Mouse (Mus musculus) thymus, adult 2 months (tissue): ENCODE data around the gene Capn1. TPM values are rescaled to one million over a fixed set of nuclear protein-coding genes. Genes with fewer than 3 reads are reported as not detected.

Experiments
- DNase-seq: peaks from one replicate; pipeline ENCODE4 v3.0.0; 2021
- H3K27ac ChIP-seq: fragments of 200-500 bp; 2 replicates; pipeline ENCODE4 v1.5.1; 2012; ENCODE audit warnings: low read length, control low read depth; ENCODE audit not compliant: control insufficient read depth, insufficient read depth
- H3K27me3 ChIP-seq: fragments of 200-500 bp; 2 replicates; pipeline ENCODE4 v1.6.1; 2012; ENCODE audit warnings: mild to moderate bottlenecking, low read length, moderate library complexity, mixed read lengths; ENCODE audit not compliant: control insufficient read depth, insufficient read depth
- H3K36me3 ChIP-seq: fragments of 200-500 bp; 2 replicates; pipeline ENCODE4 v1.6.1; 2012; ENCODE audit warnings: mild to moderate bottlenecking, low read length, moderate library complexity; ENCODE audit not compliant: control insufficient read depth, insufficient read depth
- H3K4me1 ChIP-seq: fragments of 200-500 bp; replicated peaks from 2 replicates; pipeline ENCODE4 v1.6.1; 2012; ENCODE audit warnings: low read length; ENCODE audit not compliant: control insufficient read depth, insufficient read depth
- H3K4me3 ChIP-seq: fragments of 200-500 bp; 2 replicates; pipeline ENCODE4 v1.5.1; 2012; ENCODE audit warnings: mild to moderate bottlenecking, low read length, control low read depth, moderate library complexity; ENCODE audit not compliant: control insufficient read depth, insufficient read depth
- CTCF ChIP-seq: fragments of 200-500 bp; IDR thresholded peaks from 2 replicates; pipeline ENCODE4 v1.5.1; 2012; ENCODE audit warnings: mild to moderate bottlenecking, control low read depth, low read length, moderate library complexity, borderline replicate concordance; ENCODE audit not compliant: control insufficient read depth, poor library complexity, insufficient read depth; ENCODE audit errors: extremely low read depth
- POLR2A ChIP-seq: fragments of 200-500 bp; IDR thresholded peaks from 2 replicates; pipeline ENCODE4 v1.6.1; 2012; ENCODE audit warnings: mild to moderate bottlenecking, low read length, control low read depth, moderate library complexity; ENCODE audit not compliant: control insufficient read depth, poor library complexity, insufficient read depth; ENCODE audit errors: extremely low read depth
- WGBS: fragments of 180-500 bp; shearing (Covaris S2); methylation state at CpG from one replicate; pipeline ENCODE4 v1.1.7; 2018; 5-methylcytosine and 5-hydroxymethylcytosine counted together
- polyA plus RNA-seq: library from polyadenylated mRNA; depleted of rRNA; stranded (reverse); fragments of >200 nt; gene quantifications from 2 replicates; pipeline ENCODE4 v1.2.3, GENCODE M21; 2012

The Capn1 gene
- polyA plus RNA-seq, 1 experiment, result 101 TPM

GRCm38 (mm10) chr19:5955704-5956670 is 59.7 kb downstream of the Capn1 start:
- no peak overlapping the region for H3K27ac ChIP-seq

GRCm38 (mm10) chr19:5954936-5955335 is 60.8 kb downstream of the Capn1 start:
- 94% methylated on average over 10 of the region's 10 CpGs for WGBS
- no peak overlapping the region for H3K4me3 ChIP-seq
- no peak overlapping the region; the same call in 1 of the 2 replicates for H3K27ac ChIP-seq
- DNase-seq, result no peak
- H3K27me3 ChIP-seq, result no peaks in the 10 kb centered on the region
- H3K4me1 ChIP-seq, result no peaks in the 10 kb centered on the region
- peaks cover 30% of the 10 kb centered on the region for H3K36me3 ChIP-seq
- TF ChIP-seq POLR2A (no peak), CTCF (no peak)

More at GRCm38 (mm10) chr19:5955704-5956670, 59.7 kb downstream of the Capn1 start:
- TF ChIP-seq POLR2A (no peak), CTCF (no peak)
- 94% methylated on average over 28 of the region's 28 CpGs for WGBS
- H3K36me3 ChIP-seq, result peaks cover 24% of the 10 kb centered on the region
- DNase-seq, result no peak
- no peak overlapping the region for H3K4me3 ChIP-seq
- H3K4me1 ChIP-seq, result no peaks in the 10 kb centered on the region
- H3K27me3 ChIP-seq, result no peaks in the 10 kb centered on the region

- H3K27me3 ChIP-seq, result no peaks in the 10 kb centered on the region
- TF ChIP-seq CTCF (no peak), POLR2A (no peak)
- H3K27ac ChIP-seq, result no peak overlapping the region
- H3K36me3 ChIP-seq, result peaks cover 34% of the 10 kb centered on the region
- H3K4me3 ChIP-seq, result no peak overlapping the region
- no peak for DNase-seq
- H3K4me1 ChIP-seq, result no peaks in the 10 kb centered on the region
- WGBS, result 95% methylated on average over 22 of the region's 22 CpGs
These were observed 61.5 kb downstream of the Capn1 start for GRCm38 (mm10) chr19:5954031-5954710.

- H3K27me3 ChIP-seq, result no peaks in the 10 kb centered on the region
- H3K4me1 ChIP-seq, result no peaks in the 10 kb centered on the region
- no peak overlapping the region for H3K4me3 ChIP-seq
- no peak overlapping the region for H3K27ac ChIP-seq
- H3K36me3 ChIP-seq, result peaks cover 37% of the 10 kb centered on the region
- WGBS, result 92% methylated on average over 19 of the region's 19 CpGs
- no peak for DNase-seq
- no peak for TF ChIP-seq POLR2A
These were observed 62.4 kb downstream of the Capn1 start for GRCm38 (mm10) chr19:5953201-5953770.

- Histone ChIP-seq H3K4me1 (no peaks in the 10 kb centered on the region), H3K36me3 (peaks cover 40% of the 10 kb centered on the region), H3K27ac (no peak overlapping the region), H3K27me3 (no peaks in the 10 kb centered on the region), H3K4me3 (no peak overlapping the region)
- no peak for DNase-seq
- TF ChIP-seq CTCF (no peak), POLR2A (no peak)
- WGBS, result 94% methylated on average over 13 of the region's 13 CpGs
These were observed 63.5 kb downstream of the Capn1 start for GRCm38 (mm10) chr19:5952071-5952691.

GRCm38 (mm10) chr19:5951631-5952030 is 64.1 kb downstream of the Capn1 start:
- WGBS, result 94% methylated on average over 16 of the region's 16 CpGs
- Histone ChIP-seq H3K36me3 (peaks cover 40% of the 10 kb centered on the region), H3K27me3 (no peaks in the 10 kb centered on the region), H3K27ac (no peak overlapping the region), H3K4me1 (no peaks in the 10 kb centered on the region), H3K4me3 (no peak overlapping the region)
- no peak for TF ChIP-seq CTCF
- TF ChIP-seq POLR2A, result no peak
- DNase-seq, result no peak
